Mouse (Mus musculus) heart, adult 11 months (tissue): ENCODE results near the gene Msmb.
"Not testable (repeated sequence)": the region's sequence is repeated elsewhere in the genome, so short reads cannot be mapped to it uniquely, and the experiment has no call there.

ENCODE experiments used
- DNase-seq: peaks from one replicate; pipeline ENCODE4 v3.0.0; 2022

Msmb gene

DNA sequence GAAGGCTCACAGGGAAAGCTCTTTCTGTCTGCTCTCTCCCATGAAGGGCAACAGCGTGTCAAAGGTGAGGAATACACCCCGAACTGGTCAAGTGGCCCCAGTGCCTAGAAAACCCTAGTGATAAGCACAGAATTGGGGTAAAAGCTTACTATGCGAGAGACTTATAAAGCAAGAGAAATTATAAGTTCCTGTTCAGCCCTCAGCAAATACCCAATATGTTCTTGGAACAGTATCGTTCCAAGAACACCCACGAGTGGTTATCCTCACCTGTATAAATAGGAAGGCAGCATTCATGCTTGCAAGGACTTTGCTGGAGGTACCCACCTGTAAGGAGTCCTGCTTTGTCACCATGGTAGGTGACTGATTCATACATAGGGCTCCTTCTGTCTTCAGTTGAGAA lies at the start of gene Msmb:
Msmb (plus strand) TSS at position 301 of the 400 bp plus-strand sequence.
- DNase-seq: no peak

DNA sequence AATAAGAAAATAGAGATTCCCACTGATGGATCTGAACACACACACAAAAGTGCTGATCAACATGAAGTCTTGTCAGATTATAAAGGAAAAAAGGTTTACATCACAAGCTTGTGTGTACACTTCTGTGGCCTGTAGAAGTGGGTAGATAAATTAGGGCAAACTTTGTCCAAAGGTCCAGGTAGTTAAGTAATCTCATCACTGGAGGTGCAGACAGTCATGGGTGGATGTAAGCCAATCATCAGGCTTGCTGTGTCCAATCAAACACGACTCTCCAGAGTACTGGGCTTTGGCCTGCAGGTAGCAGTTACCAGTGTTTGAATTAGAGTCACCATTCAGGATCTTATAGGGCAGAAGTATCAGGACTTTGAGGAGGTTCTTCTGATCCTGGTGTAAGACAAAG lies 48.8 kb upstream of the Msmb start:
- no peak for DNase-seq

DNA sequence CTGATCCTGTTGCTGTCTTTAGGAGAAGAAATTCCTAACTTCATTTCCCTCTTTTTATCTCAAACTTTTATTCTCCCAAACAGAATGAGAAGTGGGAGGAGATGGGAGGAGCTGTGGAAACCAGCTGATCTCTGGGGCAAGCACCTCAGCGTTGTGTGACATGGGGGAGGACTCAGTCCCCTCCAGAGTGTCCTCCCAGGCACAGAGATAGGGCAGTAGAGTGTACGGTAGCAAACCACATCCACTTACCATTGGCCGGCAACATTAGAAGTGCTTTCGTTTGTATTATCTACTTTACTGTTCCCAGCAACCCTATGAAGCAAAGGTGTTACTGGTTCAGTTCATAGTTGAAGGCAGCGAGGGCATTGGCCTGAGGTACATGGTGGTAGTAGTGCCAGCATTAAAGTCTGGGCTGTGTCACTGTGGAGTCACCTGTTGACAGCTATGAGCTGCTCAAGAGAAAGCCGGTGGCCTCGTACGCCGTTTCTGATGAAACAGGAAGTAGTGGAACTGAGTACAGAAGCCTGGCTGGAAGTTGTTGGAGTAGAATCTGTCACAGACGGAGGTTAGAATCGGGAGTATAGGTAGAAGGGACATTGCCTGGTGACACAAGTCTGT lies 48.2 kb upstream of the Msmb start:
- DNase-seq: peak; percentile 94

DNA sequence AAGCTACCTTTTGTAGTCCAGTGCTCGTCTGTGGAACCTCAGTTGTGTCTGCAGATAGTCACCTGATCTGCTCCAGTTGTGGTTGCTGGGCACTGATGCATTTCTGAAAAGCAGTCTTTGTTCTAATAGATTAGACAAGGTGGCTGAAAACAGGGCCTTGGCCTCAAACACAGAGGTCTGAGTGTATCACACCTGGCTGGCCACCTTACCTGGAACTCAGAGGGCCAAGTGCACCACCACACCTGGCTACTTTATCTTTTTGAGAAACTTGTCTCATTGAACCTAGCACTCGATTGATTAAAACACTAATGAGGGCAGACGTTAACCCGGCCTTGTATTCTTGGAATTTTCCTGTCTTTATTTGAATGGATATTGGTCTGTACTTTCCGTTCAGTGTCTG lies 46.2 kb upstream of the Msmb start:
- DNase-seq: peak; percentile 51

DNA sequence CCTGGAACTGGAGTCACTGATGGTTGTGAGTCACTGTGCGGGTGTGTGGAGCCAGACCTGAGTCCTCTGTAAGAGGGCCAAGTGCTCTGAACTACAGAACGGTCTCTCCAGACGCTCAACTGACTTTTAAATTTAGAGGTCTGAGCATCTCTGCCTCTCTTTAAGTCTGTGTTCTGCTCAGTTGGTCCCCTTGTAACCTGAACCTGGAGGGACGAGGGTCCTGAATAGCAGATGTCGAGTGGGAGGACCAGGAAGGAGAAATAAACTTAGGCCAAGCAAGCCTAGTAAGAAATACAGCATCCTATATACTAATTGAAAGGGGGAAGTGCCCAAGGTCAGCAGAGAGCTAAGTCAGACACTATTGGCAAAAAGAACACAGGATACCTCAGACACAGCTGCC lies 45.1 kb upstream of the Msmb start:
- DNase-seq: no peak

DNA sequence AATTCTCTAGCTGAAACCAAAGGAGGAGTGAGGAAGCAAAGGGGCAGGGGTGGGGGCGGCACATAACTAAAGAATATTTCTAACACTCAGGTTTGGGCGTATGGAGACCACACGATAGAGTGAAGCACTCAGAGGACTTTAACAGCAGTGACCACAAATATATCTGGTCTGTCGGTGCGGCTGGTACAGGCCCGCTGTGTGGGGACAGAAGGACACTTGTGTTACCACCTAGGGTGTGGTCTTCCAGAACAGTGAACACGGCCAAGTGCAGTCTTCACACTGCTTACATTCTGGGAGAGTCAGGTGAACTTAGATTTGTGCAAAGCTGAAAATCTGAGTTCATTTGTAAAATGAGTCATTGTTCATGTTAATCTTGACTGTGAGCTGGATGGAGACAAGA lies 44.1 kb upstream of the Msmb start:
- DNase-seq: peak; percentile 74

DNA sequence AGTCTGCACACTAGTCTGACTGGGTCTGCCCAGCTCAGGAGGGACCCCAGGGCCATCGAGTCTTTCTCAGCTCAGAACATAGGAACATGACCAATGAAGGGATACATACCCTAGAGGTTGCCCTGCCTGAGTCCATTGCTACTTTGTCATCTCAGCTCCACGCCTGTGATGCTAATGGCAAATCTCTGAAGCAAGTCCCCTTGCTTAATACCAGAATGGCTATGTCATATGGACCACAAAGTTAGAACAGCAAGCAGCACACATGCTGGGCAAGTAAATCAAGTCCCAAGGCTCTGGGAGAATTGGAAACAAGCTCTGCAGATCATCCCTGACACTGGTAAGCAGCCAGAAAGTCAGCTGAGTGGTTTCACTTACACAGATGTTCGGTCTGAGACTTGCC lies 42.9 kb upstream of the Msmb start:
- peak; percentile 93 for DNase-seq

DNA sequence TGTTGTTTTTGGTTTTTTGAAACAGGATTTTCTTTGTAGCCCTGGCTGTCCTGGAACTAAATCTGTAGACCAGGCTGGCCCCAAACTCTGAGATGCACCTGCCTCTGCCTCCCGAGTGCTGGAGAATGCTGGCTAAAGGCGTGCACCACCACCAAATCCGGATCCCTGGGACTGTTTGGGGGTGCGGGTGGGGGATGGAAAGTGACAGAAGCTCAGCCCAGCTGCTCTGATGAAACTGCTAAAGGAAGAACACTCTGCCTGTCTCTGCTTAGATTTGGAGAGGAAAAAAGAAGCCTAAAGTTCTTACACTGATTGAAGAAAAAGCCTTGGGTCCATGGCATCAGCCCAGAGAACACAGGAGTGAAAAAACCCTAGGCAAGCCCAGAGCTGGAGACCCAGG lies 38.3 kb upstream of the Msmb start:
- DNase-seq: peak; percentile 46

DNA sequence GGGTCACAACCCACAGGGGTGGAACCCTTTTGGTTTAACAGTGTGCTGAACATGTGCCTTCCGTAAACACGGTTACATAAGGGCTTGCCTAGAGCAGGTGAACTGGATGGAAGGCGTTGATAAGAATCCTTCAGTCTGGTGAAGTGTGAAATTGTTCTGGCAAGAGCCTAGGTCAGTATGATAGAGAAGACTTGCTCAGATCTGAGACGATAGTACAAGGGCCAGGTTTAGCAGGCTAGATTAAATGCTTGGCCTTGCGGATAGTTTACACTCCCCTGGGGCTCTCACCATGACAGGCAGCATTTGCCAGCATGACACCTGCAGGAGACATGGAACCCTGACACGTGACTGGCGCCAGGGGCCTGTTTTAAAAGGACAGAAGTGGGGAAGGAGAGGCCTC lies 36.2 kb upstream of the Msmb start:
- peak; percentile 91 for DNase-seq

DNA sequence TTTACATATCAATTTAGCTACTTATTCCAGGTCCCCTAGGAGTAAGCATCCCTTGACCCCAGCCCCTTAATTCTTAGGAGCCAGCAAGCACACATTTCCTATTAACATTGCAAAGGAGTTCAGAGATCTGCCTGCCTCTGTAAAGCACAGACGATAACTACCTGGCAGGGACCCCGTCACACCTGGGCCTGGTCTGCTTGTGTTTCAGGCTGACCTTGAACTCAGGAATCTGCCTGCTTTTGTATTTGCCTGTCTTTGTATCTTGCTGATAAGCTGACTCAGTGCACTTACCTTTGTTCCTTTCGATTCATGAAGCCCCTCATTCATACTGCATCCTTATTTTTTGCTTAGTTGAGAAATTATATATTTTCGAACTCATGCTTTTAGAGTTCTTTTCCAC lies 34.9 kb upstream of the Msmb start:
- DNase-seq: peak; percentile 53

DNA sequence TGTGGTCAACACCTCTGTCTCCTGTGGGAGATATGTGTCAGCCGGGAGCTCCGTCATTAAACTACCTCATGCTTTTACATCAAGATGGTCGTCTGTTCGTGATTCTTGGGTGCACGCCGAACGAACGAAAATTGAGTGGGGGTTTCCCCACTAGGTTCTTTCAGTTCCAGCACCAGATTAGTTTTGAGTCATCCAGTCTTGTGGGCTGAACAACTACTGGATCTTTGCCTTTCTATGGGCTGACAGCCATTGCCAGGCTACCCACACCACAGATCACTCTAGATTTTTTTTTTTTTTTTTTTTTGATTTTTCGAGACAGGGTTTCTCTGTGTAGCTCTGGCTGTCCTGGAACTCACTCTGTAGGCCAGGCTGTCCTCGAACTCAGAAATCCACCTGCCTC lies 29.7 kb upstream of the Msmb start:
- DNase-seq: not testable (repeated sequence)

DNA sequence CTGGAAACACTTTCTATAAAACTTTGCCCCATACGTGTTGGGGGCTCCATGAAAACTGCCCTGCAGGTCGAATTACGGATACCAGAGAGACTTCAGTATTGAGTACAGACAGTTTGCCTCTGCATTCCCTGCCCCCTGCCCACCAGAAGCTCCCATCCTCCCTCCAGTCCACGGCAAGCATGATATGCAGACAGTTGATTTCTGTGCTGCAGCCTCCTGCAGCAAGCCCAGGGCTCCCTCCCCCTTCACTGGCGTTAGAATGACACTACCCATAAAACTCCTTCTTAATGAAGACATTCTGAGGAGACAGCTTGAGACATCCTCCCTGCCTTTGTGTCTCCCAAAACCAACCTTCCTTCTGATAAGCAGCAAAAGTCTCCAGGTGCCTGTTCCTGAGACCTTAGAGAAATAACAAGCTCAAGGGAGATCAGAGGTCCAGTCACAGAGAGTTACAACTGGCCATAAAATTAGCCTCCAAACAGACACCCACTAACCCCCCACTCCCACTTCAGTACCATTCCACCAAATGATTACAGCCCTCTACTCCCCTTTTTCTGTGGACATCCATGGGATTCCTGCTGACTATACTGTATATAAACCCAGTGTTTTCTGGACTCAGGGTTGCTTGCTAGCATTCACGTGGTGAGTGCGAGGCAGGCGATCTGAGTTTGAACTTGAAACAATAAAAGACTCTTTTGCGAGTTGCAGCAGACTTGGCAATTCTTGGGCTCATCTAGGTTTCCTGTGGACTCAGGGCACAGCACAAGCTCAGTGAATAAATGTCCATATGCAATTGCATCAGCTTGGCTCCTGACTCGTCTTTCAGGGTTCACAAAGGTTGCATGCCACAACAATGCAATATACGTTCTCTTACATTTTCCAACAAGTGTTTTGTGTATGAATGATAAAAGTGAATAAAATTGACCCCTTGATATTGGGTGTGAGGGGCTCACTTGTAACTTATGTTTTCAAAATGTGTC lies 20.6 kb upstream of the Msmb start:
- DNase-seq: peak; percentile 72

DNA sequence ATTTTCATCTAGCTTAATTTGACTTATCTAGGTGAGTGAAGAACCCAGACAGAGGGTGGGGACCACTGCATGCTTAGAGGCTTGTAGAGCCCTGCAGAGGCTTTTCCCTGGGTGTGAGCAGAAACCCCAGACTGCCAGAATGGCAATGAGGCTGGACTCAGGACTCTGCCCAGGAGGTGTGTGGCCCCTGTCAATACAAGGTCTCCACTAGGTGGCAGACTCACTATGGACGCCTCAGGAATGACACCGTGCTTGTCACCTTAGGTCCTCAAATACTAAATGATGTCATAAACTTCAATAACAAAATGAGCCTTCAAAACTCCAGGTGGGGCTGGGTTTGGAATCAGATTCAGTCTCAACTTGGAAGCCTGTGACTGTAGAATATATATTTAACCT lies 19.9 kb upstream of the Msmb start:
- peak; percentile 89 for DNase-seq

DNA sequence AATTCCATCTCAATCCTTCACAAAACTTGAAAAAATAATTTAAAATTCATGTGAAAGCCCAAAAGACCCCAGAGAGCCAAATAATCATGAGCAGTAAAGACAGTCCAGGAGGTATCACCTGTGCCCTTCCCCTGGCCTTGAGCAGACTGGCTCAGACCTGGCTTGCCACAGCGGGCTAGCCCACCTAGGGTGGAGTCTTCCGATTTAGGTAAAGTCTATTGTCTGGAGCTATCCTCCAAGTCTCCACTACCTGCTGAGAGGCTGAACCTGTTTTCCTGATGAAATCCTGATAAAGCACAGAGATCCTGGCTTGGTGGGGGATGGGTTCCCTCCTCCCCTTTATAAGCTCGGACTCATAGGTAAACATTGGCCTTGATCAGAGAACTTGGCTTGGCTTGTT lies 17.6 kb upstream of the Msmb start:
- peak; percentile 74 for DNase-seq

DNA sequence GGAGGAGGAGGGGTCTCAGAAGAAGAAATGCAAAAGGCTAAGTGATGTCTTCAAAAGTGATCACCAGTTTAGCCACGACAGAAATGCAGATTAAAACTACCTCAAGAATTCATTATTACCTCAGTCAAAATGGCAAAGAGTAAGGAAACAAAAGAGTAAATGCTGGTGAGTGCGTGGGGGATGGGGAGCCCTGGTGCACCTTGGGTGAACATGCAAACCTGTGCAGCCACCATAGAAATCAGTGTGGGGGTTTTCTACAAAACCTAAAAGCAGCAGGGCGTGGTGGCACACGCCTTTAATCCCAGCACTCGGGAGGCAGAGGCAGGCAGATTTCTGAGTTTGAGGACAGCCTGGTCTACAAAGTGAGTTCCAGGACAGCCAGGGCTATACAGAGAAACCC lies 16.6 kb upstream of the Msmb start:
- peak; percentile 43 for DNase-seq

DNA sequence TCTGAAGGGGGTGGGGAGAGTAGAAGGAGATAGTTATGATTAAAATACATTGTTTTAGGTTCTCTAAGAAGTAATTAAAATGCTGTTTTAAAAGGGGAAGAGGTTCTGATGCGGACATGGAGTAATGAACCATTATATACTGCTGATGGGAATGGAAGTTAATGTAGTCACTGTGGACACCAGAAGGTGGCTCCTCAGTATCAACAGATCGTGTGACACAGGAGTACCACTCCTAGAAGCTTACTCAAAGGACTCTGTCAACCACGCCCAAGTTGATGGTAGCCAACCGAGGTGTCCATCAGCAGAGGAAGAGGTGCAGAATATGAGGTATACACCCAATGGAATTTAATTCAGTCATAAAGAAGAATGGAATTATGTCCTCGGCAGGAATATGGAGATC lies 13.4 kb upstream of the Msmb start:
- no peak for DNase-seq

DNA sequence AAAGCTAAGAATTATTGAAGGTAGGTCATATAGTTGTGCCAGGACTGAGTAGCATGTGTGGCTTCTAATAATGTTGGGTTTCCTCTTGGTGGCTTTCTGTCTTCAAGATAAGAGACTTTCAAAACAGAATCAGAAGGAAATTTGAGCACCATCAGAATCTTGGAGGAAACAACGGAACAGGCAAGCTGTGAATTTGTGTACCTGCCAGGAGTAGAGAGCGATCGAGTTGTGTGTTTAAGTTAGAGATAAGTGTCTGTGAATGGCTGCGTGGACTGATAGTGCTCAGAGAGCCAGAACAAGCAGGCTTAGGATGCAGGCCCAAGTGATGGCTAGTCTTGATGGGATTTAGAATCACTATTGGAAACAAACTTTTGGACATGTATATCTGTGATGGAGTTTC lies 10.0 kb upstream of the Msmb start:
- DNase-seq: no peak

DNA sequence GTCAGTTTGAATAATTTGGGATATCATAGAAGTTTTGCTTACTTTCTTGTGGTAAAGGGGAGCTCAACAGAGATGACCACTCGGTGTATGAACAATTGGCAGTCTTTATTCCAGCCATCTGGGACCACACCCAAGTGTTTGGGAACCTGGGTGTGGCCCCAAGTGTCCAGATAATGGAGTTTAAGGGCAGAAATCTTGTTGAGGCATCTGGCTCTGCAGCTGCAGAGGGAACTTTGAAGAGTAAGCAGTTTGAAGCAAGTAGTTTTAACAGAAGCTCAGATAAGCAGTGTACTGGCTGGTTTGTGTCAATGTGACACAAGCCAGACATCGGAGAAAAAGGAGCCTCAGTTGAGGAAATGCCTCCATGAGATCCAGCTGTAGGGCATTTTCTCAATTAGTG lies 7.5 kb upstream of the Msmb start:
- DNase-seq: peak; percentile 94

DNA sequence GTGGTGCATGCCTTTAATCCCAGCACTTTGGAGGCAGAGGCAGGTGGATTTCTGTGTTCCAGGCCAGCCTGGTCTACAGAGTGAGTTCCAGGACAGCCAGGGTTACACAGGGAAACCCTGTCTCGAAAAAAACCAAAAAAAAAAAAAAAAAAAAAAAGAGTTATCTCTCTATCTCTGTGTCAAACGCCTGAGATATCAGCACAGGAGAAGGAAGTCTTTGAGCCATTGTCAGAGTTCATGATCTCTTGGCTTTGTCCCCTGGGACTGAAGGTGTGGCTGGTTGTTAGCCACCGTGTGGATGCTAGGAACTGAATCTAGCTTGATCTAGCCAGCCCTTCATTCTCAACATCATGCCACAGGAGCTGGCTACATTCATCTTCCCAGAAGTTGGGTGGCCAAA lies 5.4 kb upstream of the Msmb start:
- peak; percentile 61 for DNase-seq

DNA sequence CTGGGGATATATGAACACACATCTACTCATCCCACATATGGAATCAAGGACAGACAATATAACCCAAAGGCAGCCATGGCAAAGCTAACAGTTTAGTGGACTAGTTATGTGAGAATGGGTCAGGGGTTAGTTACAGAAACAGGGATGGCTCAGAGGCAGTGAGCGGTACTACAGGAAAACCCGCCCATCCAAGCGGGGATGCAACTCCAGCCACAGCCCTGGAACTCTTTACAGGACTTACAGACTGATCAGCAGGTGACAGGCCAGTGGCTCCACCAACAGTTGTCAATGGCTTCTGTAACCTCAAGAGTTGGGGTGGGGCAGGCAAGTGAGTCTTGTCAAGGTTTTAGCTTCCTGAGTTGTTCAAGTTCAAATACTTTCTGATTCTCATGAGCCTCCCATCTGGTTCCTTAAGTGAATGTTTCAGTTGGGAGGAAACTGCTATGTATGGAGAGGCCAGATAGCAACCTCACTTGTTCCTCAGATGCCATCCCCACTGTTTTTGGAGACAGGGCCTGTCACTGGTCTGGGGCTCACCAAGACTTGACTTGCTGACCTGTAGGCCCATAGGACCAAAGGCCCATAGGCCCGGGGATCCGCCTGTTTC lies 1.4 kb upstream of the Msmb start:
- no peak for DNase-seq

DNA sequence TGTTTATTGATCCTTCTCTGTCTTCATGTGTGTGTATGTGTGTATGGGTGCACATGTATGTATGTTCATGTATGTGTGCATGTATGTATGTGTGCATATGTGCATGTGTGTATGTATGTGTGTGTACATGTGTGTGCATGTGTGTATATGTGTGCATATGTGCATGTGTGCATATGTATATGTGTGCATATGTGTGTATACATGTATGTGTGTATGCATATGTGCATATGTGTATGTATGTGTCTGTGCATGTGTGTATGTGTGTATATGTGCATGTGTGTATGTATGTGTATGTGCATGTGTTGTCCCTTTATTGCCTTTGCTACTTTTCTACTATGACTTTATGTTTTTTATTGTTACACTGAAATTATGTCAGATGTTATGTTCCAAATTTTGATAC lies 2.9 kb downstream of the Msmb start:
- DNase-seq: no peak

DNA sequence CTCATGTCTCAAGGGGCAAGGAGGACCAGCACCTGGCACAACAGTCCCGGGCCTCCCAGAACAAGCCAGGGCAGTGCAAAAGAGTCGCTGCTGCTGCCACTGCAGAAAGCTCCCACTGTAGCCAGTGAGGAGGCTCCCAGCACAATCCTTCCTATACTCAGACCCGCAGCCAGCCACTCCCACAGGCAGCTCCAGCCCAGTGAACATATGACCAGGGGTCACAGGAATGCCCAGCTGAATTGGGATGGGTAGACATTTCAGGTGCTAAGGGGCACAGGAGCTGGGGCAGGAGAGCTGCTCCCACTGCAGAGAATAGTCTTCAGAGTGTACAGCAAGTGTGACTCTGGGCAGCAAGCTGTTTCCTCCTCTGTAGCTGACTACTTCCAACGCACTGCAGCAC lies 3.6 kb downstream of the Msmb start:
- no peak for DNase-seq

DNA sequence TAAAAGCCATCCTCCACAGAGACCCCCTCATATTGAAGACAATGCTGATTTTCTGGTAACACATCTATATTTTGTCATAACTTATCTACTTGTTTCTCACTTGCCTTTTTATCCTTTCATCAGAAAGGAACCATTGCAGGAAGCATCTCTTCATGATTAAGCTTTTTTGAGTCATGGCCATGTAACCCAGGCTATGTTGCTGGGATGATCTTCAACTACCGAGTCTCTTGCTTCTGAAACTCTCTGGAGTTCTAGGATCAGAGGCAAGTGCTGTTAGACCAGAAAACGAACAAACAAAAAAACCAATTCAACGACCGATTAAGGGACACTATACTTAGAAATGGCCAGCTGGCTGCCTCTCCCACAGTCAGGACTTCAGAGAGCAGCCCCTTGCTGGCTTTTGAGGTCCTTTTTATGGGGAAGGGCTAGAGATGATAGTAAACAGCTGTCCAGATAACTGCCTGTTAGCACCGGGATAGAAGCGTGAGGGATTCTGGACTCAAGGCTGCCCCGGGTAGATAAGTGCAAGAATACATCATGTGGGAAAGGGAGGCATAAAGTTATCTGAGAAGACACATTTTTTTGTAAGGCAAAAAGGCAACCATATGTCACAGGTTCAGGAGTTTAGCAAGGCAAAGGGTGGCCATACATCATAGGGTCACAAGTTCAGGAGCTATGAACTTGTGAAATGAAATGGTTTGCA lies 4.1 kb downstream of the Msmb start:
- no peak for DNase-seq
